Mouse (Mus musculus) frontal cortex, postnatal 10 days (tissue): ENCODE measurements around the gene Sspo.

ENCODE experiments used
- DNase-seq, 2 experiments: peaks; one replicate each; pipeline ENCODE4 v3.0.0; 2022; ENCODE audit warnings: low spot score in 2 of 2, mixed read lengths in 1 of 2

Sspo gene

DNA sequence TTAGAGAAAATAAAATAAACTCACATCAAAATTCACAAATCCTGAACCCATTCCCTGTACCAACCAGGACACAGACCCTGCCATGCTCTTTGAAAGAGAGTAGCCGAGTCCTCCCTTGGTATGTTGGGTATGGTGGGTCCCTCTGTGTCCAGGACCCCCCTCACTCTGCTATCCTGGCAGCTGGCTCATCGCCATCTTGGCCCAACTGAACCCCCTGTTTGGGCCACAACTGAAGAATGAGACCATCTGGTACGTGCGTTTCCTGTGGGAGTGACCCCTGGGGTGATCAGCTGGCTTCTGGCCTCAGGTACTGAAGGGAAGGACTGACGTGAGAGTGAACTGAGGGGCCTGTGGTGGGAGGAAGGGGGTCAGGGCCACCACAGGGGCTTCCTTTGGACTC lies 91.8 kb downstream of the Sspo start:
- DNase-seq, result peak in 1 of 2 experiments; percentile 7

DNA sequence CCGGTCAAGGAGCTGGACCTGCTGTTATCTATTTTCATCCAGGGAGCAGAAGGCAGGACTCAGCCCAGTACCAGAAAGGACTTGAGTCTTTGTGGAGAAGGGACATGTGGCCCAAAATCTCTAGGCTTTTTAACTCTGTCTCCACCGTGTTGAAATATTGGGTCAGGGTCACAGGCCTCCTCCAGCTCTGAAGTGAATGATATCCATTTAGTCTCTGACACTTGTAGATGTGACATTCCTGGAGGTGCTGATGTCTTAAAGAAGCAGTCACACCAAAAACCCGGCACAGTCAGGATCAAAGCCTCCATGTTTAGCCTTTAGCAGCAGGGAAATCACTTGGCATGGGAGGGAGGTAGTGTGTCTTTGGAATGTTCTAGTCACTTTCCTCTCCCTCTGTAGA lies 92.7 kb downstream of the Sspo start:
- DNase-seq, result no peak

DNA sequence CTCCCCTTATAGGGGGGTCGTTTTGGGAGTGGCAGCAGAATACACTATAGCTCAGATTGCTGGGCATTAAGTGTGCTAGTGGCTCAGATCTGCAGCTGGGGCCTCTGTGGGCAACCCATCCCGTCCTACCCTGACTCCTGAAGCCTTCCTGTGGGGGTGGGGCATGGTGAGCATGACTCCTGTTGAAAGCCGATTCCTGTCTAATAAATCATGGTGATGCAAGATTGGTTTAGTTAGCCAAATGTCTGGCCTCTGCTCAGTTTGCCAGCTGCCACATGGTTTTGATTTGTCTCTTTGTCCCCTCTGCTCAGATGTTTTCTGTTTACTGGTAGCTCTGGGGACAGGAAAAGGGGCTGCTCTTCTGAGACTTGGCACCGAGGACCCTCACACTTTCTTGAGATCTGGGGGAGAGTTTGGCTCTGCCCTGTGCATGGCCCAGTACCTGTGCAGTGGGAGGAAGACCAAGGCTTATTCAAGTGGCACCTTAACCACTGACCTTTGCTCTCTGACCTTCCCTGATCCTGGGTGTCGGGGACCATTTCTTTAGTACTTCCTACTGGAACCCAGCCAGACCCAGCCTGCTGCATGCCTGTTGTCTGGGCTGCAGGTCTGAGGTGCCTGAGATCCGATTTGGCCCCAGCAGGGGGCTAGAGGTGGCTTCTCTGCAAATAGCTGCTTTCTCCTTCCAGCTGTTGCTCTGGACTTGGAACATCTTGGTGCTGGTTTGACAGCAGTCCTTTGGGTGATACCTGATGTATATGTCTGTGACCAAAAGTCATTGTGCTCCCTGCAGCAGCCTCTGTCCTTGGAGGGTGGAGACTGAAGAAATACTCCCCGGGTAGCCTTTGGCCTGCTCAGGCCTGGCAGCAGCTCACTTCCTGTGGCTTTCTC lies 93.8 kb downstream of the Sspo start:
- DNase-seq, result peak in 1 of 2 experiments; percentile 8

DNA sequence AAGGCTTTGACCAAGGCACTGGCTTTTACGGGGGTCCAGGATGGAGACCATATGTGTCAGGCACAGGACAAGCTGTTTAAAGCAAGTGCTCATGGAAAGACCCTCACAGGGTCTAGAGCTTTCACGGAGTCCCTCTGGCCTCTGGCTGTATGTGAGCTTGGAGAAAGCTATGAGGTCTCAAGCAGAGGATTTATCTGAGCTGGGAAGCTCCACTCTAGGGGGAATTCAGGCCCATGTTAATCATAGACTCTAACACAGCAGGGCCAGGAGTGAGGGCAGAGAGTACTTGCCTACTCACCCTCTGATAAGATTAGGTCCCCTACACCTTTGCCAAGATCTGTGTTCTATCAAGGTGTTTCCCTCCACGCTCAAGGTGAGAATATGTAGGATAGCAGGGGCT lies 94.6 kb downstream of the Sspo start:
- no peak for DNase-seq

DNA sequence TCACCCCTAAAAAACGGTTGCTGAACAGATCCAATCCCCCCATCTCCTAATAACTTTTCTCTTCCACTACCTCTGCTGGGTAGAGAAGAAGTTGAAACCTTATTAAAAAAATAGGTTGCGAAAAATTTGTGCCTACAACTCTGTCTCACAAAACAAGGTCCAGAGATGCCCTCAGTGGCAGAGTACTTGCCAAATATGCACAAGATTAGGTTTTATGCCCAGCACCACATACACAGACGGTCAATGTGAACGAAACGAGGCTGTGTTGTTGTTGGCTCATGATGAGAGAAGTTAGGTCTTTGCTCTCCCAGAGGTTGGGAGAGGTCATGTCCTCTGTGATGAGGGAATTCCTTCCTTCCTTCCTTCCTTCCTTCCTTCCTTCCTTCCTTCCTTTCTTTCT lies 97.2 kb downstream of the Sspo start:
- no peak for DNase-seq

DNA sequence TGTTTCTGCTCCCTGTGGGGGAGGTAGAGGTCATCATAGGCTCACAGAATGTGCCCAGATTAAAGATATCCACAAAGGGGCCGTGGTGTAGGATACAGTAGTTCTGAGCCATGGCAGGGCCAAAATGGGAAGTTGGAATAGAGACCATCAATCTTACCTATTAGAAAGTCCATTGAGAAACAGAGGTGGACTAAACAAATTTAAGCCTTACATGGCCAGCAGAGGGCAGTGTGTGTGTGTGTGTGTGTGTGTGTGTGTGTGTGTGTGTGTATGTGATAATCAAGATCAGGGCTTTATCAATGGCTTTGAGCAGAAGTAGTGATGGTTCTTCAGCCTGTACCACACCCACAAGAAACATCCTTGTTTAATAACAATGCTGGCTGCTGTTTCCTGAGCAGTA lies 98.2 kb downstream of the Sspo start:
- no peak for DNase-seq

DNA sequence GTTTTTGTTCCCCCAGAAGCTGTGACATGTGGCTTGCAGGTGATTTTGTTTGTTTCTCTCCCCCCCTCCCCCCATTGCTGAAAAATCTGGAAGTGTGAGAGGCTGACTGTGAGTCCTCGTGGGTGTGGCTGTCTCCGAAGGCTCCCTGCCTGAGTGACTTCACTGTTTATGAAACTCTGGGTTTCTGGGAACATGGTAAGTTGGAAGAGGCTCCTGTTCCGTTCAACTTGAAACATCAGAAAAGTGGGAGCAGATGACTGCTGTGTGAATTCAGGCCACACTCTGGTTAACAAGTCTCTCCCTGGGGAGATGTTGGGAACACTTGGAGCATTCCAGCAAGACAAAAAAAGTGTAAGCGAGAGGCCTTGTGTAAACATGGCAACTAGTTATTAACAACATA lies 98.8 kb downstream of the Sspo start:
- no peak for DNase-seq

DNA sequence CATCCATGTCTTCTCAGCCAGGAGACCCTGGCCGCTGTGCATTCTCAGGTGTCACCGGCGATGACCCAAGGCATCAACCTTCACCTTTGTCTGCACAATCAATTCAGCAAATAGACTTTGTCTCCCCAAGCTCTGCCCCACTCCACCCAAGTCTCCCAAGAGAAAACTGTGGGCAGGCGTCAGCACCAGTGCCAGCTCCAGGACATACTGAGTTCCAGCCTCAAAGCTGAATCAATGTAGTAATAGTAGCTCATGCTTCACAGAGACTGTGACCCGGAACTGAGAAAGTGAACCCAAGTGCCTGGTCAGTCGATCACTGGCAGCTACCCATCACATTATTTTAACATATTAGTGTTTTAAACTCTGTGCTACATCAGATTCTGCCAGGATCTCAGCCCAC lies 100.3 kb downstream of the Sspo start:
- no peak for DNase-seq
